Mouse (Mus musculus) heart, adult 2 months (tissue): ENCODE measurements around the gene Gtf3c4.

Experiments
- CTCF ChIP-seq: fragments of 200-600 bp; IDR thresholded peaks from 2 replicates; pipeline ENCODE4 v1.8.1; 2022; ENCODE audit warnings: antibody characterized with exemption, mild to moderate bottlenecking, moderate library complexity
- EP300 ChIP-seq: fragments of 200-500 bp; IDR thresholded peaks from 2 replicates; pipeline ENCODE4 v1.6.1; 2011; ENCODE audit warnings: low read depth, low read length, control low read depth; ENCODE audit not compliant: insufficient read depth
- POLR2A ChIP-seq: fragments of 200-500 bp; IDR thresholded peaks from 2 replicates; pipeline ENCODE4 v1.6.1; 2011; ENCODE audit warnings: mild to moderate bottlenecking, low read depth, low read length, control low read depth; ENCODE audit not compliant: insufficient read depth

DNA sequence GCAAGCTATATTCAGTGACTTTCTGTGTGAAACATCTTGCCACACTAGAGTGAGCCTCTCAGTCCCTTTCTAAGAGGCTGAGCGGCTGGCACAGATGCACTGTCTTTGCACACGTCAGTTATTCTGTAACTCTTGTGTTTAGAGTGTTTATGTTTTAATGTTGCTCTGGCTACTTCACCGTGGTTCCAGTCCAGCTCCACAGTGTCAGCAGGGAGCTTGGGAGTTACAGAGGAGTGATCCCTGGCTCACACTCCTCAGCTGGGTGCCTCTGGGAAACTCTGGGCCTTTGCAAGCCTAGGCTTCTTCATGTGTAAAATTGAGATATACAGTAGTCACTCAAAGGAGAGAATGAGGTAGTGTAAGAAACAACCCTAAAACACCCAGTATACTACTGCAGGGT lies 41.9 kb upstream of the Gtf3c4 start:
- TF ChIP-seq CTCF: no peak
- TF ChIP-seq POLR2A: no peak
- TF ChIP-seq EP300: no peak
